Mouse (Mus musculus): ENCODE measurements around the gene Mfng.

DNA sequence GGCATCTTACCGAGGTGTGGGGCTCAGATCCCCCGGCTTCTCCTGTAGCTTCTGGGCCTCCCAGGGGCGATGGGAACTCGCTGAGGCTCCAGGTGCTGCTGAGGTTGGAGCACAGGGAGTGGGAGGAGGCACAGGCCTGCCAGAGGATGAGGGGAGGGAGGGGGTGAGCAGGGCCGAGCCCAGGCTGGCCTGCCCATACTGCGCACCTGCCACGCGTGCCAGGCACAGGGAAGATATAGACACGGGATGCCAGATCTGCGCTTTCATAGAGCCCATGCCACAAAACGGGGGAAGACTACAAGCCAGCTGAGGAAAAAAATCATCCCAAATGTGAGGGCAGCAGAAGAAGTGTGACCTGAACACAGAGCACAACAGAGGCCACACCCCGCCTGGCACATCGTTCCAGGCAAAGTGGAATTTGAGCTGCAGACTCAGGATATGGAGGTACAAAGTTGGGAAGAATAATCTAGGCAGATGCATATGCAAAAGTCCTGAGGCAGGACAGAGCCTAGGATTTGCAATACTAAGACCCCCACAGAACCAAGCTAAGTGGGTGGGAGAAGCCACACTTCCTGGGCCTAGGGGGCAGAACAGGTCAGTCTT lies 16.5 kb upstream of the Mfng start:
- TF ChIP-seq POLR2A (IDR thresholded peaks at IDR 0.05; ENCODE audit: insufficient read depth, low read length) (no peak), CTCF (IDR thresholded peaks at IDR 0.05; ENCODE audit: low read depth, low read length) (no peak), EP300 (IDR thresholded peaks at IDR 0.05; ENCODE audit: insufficient read depth, low read depth, low read length) (no peak)
